Comparison of ENCODE assay signal across 11 mouse cellular contexts in the genomic region with DNA sequence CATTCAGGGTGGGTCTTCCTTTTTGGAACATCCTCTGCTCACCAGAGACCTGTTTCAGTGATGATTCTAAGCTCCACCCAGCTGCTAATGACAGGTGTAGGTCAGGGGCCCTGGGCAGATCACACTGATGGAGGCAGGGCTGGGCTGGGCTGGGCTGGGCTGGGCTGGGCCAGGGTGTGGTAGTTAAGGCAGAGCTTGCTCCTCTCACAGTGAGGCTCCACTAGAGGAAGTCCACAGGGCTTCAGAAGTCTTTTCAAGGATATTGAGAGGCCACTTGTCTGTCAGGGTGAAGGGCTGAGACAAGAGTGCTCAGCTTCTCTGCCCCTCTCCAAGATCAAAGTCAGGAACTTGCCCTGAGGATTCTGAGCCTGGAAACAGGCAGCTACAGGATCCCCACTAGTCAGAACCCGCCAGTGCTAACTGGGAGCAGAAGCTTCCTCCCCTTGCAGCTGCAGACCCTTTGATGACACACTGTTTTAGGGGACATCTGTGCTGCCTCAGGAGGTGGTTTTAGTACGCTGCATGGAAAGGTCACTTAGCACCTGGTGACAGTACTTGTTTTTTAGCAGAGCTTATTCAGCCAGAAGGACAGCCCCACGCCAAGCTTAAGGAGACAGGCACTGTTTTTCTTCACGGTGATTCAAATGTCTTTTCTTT.
DNase-seq lines count a peak whose midpoint lies in the region; ATAC-seq lines count a peak whose summit lies in the region.
"Had no signal": no experiment of that assay in that cellular context is flagged by ENCODE, and none has a peak within 500 bp of the region (broad histone marks: within the 10 kb centered on the region; RNA-seq: fewer than 3 reads in every experiment).

No protein-coding gene starts in this region.

- H3K4me3 ChIP-seq in midbrain, embryonic 11.5 days (ENCODE audit: low read depth, low read length), result no peak overlapping the region
- no peak overlapping the region for H3K4me3 ChIP-seq in midbrain, embryonic 14.5 days (replicated peaks; ENCODE audit: low read depth, low read length)
- H3K4me3 ChIP-seq in embryonic facial prominence, embryonic 12.5 days, result no peak overlapping the region
- H3K4me3 ChIP-seq in limb, embryonic 13.5 days, result no peak overlapping the region
- H3K4me3 ChIP-seq: heart, embryonic 12.5 days; neural tube, embryonic 12.5 days had no signal

- H3K4me2 ChIP-seq in midbrain, embryonic 11.5 days, result no peak overlapping the region
- no peak overlapping the region for H3K4me2 ChIP-seq in midbrain, embryonic 14.5 days (ENCODE audit: low read length)
- H3K4me2 ChIP-seq in embryonic facial prominence, embryonic 12.5 days (replicated peaks), result no peak overlapping the region
- H3K4me2 ChIP-seq in limb, embryonic 13.5 days (replicated peaks), result no peak overlapping the region
- H3K4me2 ChIP-seq: heart, embryonic 12.5 days; lung, embryonic 14.5 days; neural tube, embryonic 12.5 days had no signal

- WGBS in midbrain, embryonic 11.5 days, result 56% methylated on average over 4 of the region's 4 CpGs
- WGBS in midbrain, embryonic 14.5 days, result 45% methylated on average over 4 of the region's 4 CpGs
- WGBS in embryonic facial prominence, embryonic 12.5 days, result 33% methylated on average over 4 of the region's 4 CpGs
- 18% methylated on average over 4 of the region's 4 CpGs for WGBS in limb, embryonic 13.5 days

- intact Hi-C loops in gastrocnemius, postnatal 14 days (cut with DNase I; ENCODE audit: low total_unique reads), result no loop called here

- H3K9me3 ChIP-seq in midbrain, embryonic 11.5 days (ENCODE audit: control insufficient read depth, low read length), result no peaks in the 10 kb centered on the region
- H3K9me3 ChIP-seq in midbrain, embryonic 14.5 days (ENCODE audit: control insufficient read depth, low read length), result no peaks in the 10 kb centered on the region
- no peaks in the 10 kb centered on the region for H3K9me3 ChIP-seq in embryonic facial prominence, embryonic 12.5 days
- H3K9me3 ChIP-seq in limb, embryonic 13.5 days, result no peaks in the 10 kb centered on the region
- H3K9me3 ChIP-seq: heart, embryonic 12.5 days; neural tube, embryonic 12.5 days had no signal

- no peaks in the 10 kb centered on the region for H3K36me3 ChIP-seq in midbrain, embryonic 11.5 days (ENCODE audit: control insufficient read depth, insufficient read depth, low read length)
- no peaks in the 10 kb centered on the region for H3K36me3 ChIP-seq in midbrain, embryonic 14.5 days (ENCODE audit: control insufficient read depth, insufficient read depth, low read length)
- H3K36me3 ChIP-seq in embryonic facial prominence, embryonic 12.5 days, result no peaks in the 10 kb centered on the region
- H3K36me3 ChIP-seq in limb, embryonic 13.5 days, result no peaks in the 10 kb centered on the region
- H3K36me3 ChIP-seq: neural tube, embryonic 12.5 days had no signal

- H3K4me1 ChIP-seq in midbrain, embryonic 11.5 days (ENCODE audit: control insufficient read depth, insufficient read depth, low read length), result no peaks in the 10 kb centered on the region
- H3K4me1 ChIP-seq in midbrain, embryonic 14.5 days (ENCODE audit: control insufficient read depth, insufficient read depth, low read length), result no peaks in the 10 kb centered on the region
- peaks cover 11% of the 10 kb centered on the region; the same call in 1 of the 2 replicates for H3K4me1 ChIP-seq in embryonic facial prominence, embryonic 12.5 days
- H3K4me1 ChIP-seq in limb, embryonic 13.5 days, result peaks cover 10% of the 10 kb centered on the region

- no peak overlapping the region for H3K9ac ChIP-seq in midbrain, embryonic 11.5 days (ENCODE audit: low read length)
- no peak overlapping the region for H3K9ac ChIP-seq in midbrain, embryonic 14.5 days (replicated peaks; ENCODE audit: low read length)
- no peak overlapping the region for H3K9ac ChIP-seq in embryonic facial prominence, embryonic 12.5 days
- H3K9ac ChIP-seq in limb, embryonic 13.5 days, result no peak overlapping the region
- H3K9ac ChIP-seq: heart, embryonic 12.5 days; lung, embryonic 14.5 days; neural tube, embryonic 12.5 days had no signal

- H3K27me3 ChIP-seq in midbrain, embryonic 11.5 days (ENCODE audit: control insufficient read depth, insufficient read depth, low read length), result no peaks in the 10 kb centered on the region
- no peaks in the 10 kb centered on the region for H3K27me3 ChIP-seq in midbrain, embryonic 14.5 days (ENCODE audit: control insufficient read depth, insufficient read depth, low read length)
- H3K27me3 ChIP-seq in embryonic facial prominence, embryonic 12.5 days, result no peaks in the 10 kb centered on the region
- no peaks in the 10 kb centered on the region for H3K27me3 ChIP-seq in limb, embryonic 13.5 days
- H3K27me3 ChIP-seq: heart, embryonic 12.5 days; neural tube, embryonic 12.5 days had no signal

- DNase-seq in midbrain, embryonic 11.5 days (ENCODE audit: low spot score, missing footprints), result peak; percentile 73
- no peak for DNase-seq in midbrain, embryonic 14.5 days
- DNase-seq in thymus, postnatal 36 days, result peak; percentile 45 to 55
- DNase-seq in layer of hippocampus, postnatal 25 days (ENCODE audit: extremely low spot score in 1 of 2, low spot score in 1 of 2), result no peak
- DNase-seq in gastrocnemius, postnatal 14 days, result no peak
- DNase-seq: kidney, adult 11 months; lung, embryonic 14.5 days had no signal

- no peak overlapping the region for H3K27ac ChIP-seq in midbrain, embryonic 11.5 days (ENCODE audit: low read depth, low read length)
- no peak overlapping the region for H3K27ac ChIP-seq in midbrain, embryonic 14.5 days (replicated peaks; ENCODE audit: low read depth, low read length)
- 0 out of 2 replicates have a peak overlapping the region, but pooled peaks have one; percentile 19 for H3K27ac ChIP-seq in embryonic facial prominence, embryonic 12.5 days
- H3K27ac ChIP-seq in limb, embryonic 13.5 days, result no peak overlapping the region
- H3K27ac ChIP-seq: neural tube, embryonic 12.5 days had no signal

- no peak for ATAC-seq in midbrain, embryonic 11.5 days (ENCODE audit: low FRiP score)
- ATAC-seq in midbrain, embryonic 14.5 days (ENCODE audit: low FRiP score, low TSS enrichment), result no peak
- no peak for ATAC-seq in embryonic facial prominence, embryonic 12.5 days (ENCODE audit: insufficient number of reproducible peaks, insufficient read depth, low FRiP score, low TSS enrichment)
- 0 out of 2 replicates have a peak, but pooled peaks have one; percentile 19 for ATAC-seq in limb, embryonic 13.5 days (ENCODE audit: low FRiP score, low read depth)

Comparison
In these comparisons a context has a peak if more than half of its experiments do, and no peak if none do; other contexts are left out.
1. DNase-seq: peak in midbrain, embryonic 11.5 days (single experiment) and thymus, postnatal 36 days (2 of 2); none in midbrain, embryonic 14.5 days (single experiment), layer of hippocampus, postnatal 25 days (0 of 2) and gastrocnemius, postnatal 14 days (single experiment).